Mouse (Mus musculus): Measurements from ENCODE around the gene Cyb561d2.

- no peak for TF ChIP-seq CHD2 (IDR thresholded peaks at IDR 0.05; ENCODE audit: low read depth, low read length)
- TF ChIP-seq MAFK (IDR thresholded peaks at IDR 0.05; ENCODE audit: insufficient read depth, low read depth, low read length), result no peak
- no peak for TF ChIP-seq HCFC1 (IDR thresholded peaks at IDR 0.05; ENCODE audit: borderline replicate concordance, insufficient read depth, low read length)
Measured at GRCm38 (mm10) chr9:107502131-107502846, 39.7 kb downstream of the Cyb561d2 start.

All from ES-E14 (cell line).